Mouse (Mus musculus) kidney, postnatal 0 days (tissue): ENCODE data around the gene Fam120b. TPM values are rescaled to one million over a fixed set of nuclear protein-coding genes. Genes with fewer than 3 reads are reported as not detected.
"Not testable (repeated sequence)": the region's sequence is repeated elsewhere in the genome, so short reads cannot be mapped to it uniquely, and the experiment has no call there.

Experiments
- ATAC-seq: fragments of 200-750 bp; cut with Nextera tagmentation; replicated peaks from 2 replicates; pipeline ENCODE4 v1.8.0; 2017; ENCODE audit warnings: low read depth, moderate number of reproducible peaks, moderate TSS enrichment, moderate library complexity; ENCODE audit not compliant: low FRiP score
- DNase-seq: peaks from one replicate; pipeline ENCODE4 v3.0.0-alpha.2; 2016; ENCODE audit warnings: low spot score
- H3K27ac ChIP-seq: fragments of 300-500 bp; sonication (generic); 2 replicates; pipeline ENCODE4 v1.5.1; 2014; ENCODE audit warnings: mild to moderate bottlenecking
- H3K27me3 ChIP-seq: fragments of 300-500 bp; sonication (generic); 2 replicates; pipeline ENCODE4 v1.6.1; 2014; ENCODE audit warnings: low read length, mixed read lengths; ENCODE audit not compliant: insufficient read depth
- H3K36me3 ChIP-seq: fragments of 300-500 bp; sonication (generic); 2 replicates; pipeline ENCODE4 v1.6.1; 2014; ENCODE audit warnings: low read length, mixed read lengths; ENCODE audit not compliant: insufficient read depth
- H3K4me1 ChIP-seq: fragments of 300-500 bp; sonication (generic); replicated peaks from 2 replicates; pipeline ENCODE4 v1.6.1; 2014; ENCODE audit warnings: antibody characterized with exemption, low read length, mixed read lengths; ENCODE audit not compliant: insufficient read depth
- H3K4me2 ChIP-seq: fragments of 300-500 bp; sonication (generic); 2 replicates; pipeline ENCODE4 v1.6.1; 2014; ENCODE audit warnings: mild to moderate bottlenecking, low read length, moderate library complexity, mixed read lengths
- H3K4me3 ChIP-seq: fragments of 300-500 bp; sonication (generic); replicated peaks from 2 replicates; pipeline ENCODE4 v1.5.1; 2014; ENCODE audit warnings: low read depth, low read length
- H3K9ac ChIP-seq: fragments of 300-500 bp; sonication (generic); 2 replicates; pipeline ENCODE4 v1.6.1; 2014; ENCODE audit warnings: low read depth, low read length
- H3K9me3 ChIP-seq: fragments of 300-500 bp; sonication (generic); replicated peaks from 2 replicates; pipeline ENCODE4 v1.6.1; 2016; ENCODE audit warnings: low read length, inconsistent platforms, mixed read lengths
- CTCF ChIP-seq: IDR thresholded peaks from 2 replicates; pipeline ENCODE4 v1.5.1; 2016; ENCODE audit warnings: antibody characterized with exemption, low read depth, mild to moderate bottlenecking, moderate library complexity
- WGBS: fragments of 180-500 bp; shearing (Covaris S2); extraction: QIAGEN DNeasy Blood & Tissue Kit; methylation state at CpG from one replicate; pipeline ENCODE4 v1.1.7; 2014; 5-methylcytosine and 5-hydroxymethylcytosine counted together
- polyA plus RNA-seq: library from polyadenylated mRNA; unstranded; fragments of >200 nt; fragmentation: Nextera tagmentation; extraction: Ambion mirVana; gene quantifications from 2 replicates; pipeline ENCODE4 v1.2.1, GENCODE M21; 2015

The Fam120b gene
- polyA plus RNA-seq, 1 experiment from 2014 or later = 18.4 TPM

GRCm38 (mm10) chr17:15440067-15440462 is 44.1 kb downstream of the Fam120b start:
- Histone ChIP-seq H3K9me3 (no peaks in the 10 kb centered on the region), H3K36me3 (no peaks in the 10 kb centered on the region), H3K4me1 (peaks cover 11% of the 10 kb centered on the region), H3K27me3 (no peaks in the 10 kb centered on the region), H3K9ac (no peak overlapping the region), H3K4me3 (no peak overlapping the region), H3K4me2 (peak overlapping the region; percentile 16; the same call in 1 of the 2 replicates), H3K27ac (0 out of 2 replicates have a peak overlapping the region, but pooled peaks have one; percentile 36)
- ATAC-seq (peak; percentile 8; the same call in 1 of the 2 replicates), DNase-seq (no peak)
- WGBS = 38% methylated on average over 8 of the region's 8 CpGs
- no peak for TF ChIP-seq CTCF

- Histone ChIP-seq H3K27me3 (no peaks in the 10 kb centered on the region), H3K9ac (peak overlapping the region; percentile 13; the same call in 1 of the 2 replicates), H3K9me3 (no peaks in the 10 kb centered on the region), H3K4me3 (no peak overlapping the region), H3K4me2 (peak overlapping the region; percentile 16; the same call in 1 of the 2 replicates), H3K27ac (peak overlapping the region; percentile 37; the same call in 1 of the 2 replicates), H3K4me1 (peaks cover 11% of the 10 kb centered on the region), H3K36me3 (no peaks in the 10 kb centered on the region)
- ATAC-seq = peak; percentile 91
- TF ChIP-seq CTCF = no peak
- WGBS = 8% methylated on average over 11 of the region's 11 CpGs
- peak; percentile 90 for DNase-seq
Measured at GRCm38 (mm10) chr17:15440463-15441121, 44.6 kb downstream of the Fam120b start.

- no peaks in the 10 kb centered on the region for H3K9me3 ChIP-seq
- H3K36me3 ChIP-seq = no peaks in the 10 kb centered on the region
- WGBS = 78% methylated on average over 3 of the region's 3 CpGs
- H3K27ac ChIP-seq = no peak overlapping the region
- H3K4me1 ChIP-seq = peaks cover 5% of the 10 kb centered on the region
- TF ChIP-seq CTCF = no peak
- H3K4me2 ChIP-seq = no peak overlapping the region
- ATAC-seq = no peak
- no peaks in the 10 kb centered on the region for H3K27me3 ChIP-seq
- H3K4me3 ChIP-seq = no peak overlapping the region
- no peak for DNase-seq
- H3K9ac ChIP-seq = no peak overlapping the region
Measured at GRCm38 (mm10) chr17:15445421-15445820, 49.4 kb downstream of the Fam120b start.

- Histone ChIP-seq H3K27ac (no peak overlapping the region), H3K36me3 (no peaks in the 10 kb centered on the region), H3K4me1 (no peaks in the 10 kb centered on the region), H3K9ac (no peak overlapping the region), H3K27me3 (no peaks in the 10 kb centered on the region), H3K4me2 (no peak overlapping the region), H3K4me3 (no peak overlapping the region), H3K9me3 (no peaks in the 10 kb centered on the region)
- WGBS = 78% methylated on average over 5 of the region's 5 CpGs
- ATAC-seq (no peak), DNase-seq (no peak)
- no peak for TF ChIP-seq CTCF
Measured at GRCm38 (mm10) chr17:15447831-15448230, 51.8 kb downstream of the Fam120b start.

- not testable (repeated sequence) for H3K9me3 ChIP-seq, H3K27ac ChIP-seq, H3K36me3 ChIP-seq, ATAC-seq, H3K9ac ChIP-seq, DNase-seq, H3K4me3 ChIP-seq, H3K27me3 ChIP-seq, H3K4me2 ChIP-seq, H3K4me1 ChIP-seq
- 77% methylated on average over 5 of the region's 6 CpGs for WGBS
Measured at GRCm38 (mm10) chr17:15449144-15449543, 53.1 kb downstream of the Fam120b start.

- no peaks in the 10 kb centered on the region for H3K9me3 ChIP-seq
- 54% methylated on average over 3 of the region's 3 CpGs for WGBS
- no peaks in the 10 kb centered on the region for H3K4me1 ChIP-seq
- H3K9ac ChIP-seq = no peak overlapping the region
- TF ChIP-seq CTCF = no peak
- H3K4me3 ChIP-seq = no peak overlapping the region
- no peak overlapping the region for H3K27ac ChIP-seq
- ATAC-seq (no peak), DNase-seq (no peak)
- no peaks in the 10 kb centered on the region for H3K36me3 ChIP-seq
- H3K4me2 ChIP-seq = no peak overlapping the region
- H3K27me3 ChIP-seq = no peaks in the 10 kb centered on the region
Measured at GRCm38 (mm10) chr17:15449606-15450005, 53.6 kb downstream of the Fam120b start.
